Mouse (Mus musculus): Measurements from ENCODE around the gene Rbbp8nl. TPM values are rescaled to one million over a fixed set of nuclear protein-coding genes. Genes with fewer than 3 reads are reported as not detected.

Rbbp8nl gene
- polyA plus RNA-seq, 1 experiment from 2014 or later: not detected

DNA sequence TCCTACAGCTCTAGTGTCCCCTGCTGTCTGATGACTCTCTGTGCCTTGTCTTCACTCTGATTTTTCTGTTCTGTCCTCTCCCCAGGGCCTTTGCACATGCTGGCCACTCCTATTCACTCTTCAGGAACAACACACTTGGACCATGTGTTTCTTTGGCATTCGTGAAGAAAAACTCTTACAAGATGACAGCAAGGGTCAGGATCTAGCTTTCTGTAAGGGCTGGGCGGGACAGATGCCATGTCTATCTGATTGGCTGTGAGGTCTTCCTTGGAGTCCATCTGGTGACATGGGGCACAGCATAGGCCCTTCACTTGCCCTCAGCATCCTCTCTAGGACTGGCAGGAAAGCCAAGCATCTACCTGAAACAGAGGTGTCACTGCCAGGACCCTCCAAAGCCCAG, 16.3 kb upstream of the Rbbp8nl start:
- Histone ChIP-seq H3K9ac (no peak overlapping the region), H3K27ac (replicated peaks) (no peak overlapping the region), H3K4me2 (no peak overlapping the region), H3K27me3 (no peaks in the 10 kb centered on the region), H3K36me3 (no peaks in the 10 kb centered on the region), H3K4me1 (replicated peaks) (no peaks in the 10 kb centered on the region), H3K4me3 (no peak overlapping the region), H3K9me3 (no peaks in the 10 kb centered on the region)
- no peak for ATAC-seq (ENCODE audit: low read depth)
- 75% methylated on average over 2 of the region's 2 CpGs for WGBS

DNA sequence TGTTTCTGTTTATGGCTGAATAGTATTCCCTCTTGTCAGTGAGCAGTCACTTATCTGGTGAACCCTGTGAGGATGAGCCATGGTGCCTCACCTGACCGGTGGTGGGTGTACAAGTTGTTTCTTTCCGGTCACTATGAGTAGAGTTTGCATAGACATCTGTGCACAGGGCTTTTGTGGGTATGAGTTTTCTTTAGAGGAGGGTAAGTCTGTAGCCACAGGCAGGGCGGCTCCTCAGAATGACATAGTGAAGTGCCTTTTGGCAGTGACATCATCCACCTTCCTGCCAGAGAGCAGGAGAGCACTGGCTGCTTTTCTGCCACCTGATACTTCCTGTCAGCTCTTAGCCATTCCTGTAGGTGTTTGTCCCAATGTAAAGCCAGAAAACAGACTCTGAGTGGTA, 15.8 kb upstream of the Rbbp8nl start:
- 85% methylated on average over 3 of the region's 3 CpGs for WGBS
- Histone ChIP-seq H3K4me3 (no peak overlapping the region), H3K9me3 (no peaks in the 10 kb centered on the region), H3K4me1 (replicated peaks) (no peaks in the 10 kb centered on the region), H3K27me3 (no peaks in the 10 kb centered on the region), H3K9ac (no peak overlapping the region), H3K4me2 (no peak overlapping the region), H3K27ac (replicated peaks) (no peak overlapping the region), H3K36me3 (no peaks in the 10 kb centered on the region)
- no peak for ATAC-seq (ENCODE audit: low read depth)

DNA sequence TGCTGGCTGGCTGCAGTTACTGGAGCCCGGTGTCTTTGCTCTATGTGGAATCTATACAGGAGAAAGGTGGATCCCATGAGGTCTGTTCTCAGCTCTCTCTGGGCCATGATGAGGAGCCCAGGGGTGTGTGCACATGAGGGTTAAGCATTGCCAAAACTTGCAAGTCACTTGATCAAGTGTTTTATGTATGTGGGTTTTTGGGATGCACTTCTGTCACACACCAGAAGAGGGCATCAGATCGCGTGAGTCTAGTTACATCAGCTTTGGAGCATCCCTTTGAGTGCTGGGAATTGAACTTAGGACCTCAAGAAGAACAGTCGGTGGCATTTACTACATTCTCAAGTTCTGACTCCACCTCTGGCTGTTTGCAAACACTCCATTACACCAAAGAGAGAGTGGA, 14.9 kb upstream of the Rbbp8nl start:
- Histone ChIP-seq H3K27me3 (no peaks in the 10 kb centered on the region), H3K9me3 (no peaks in the 10 kb centered on the region), H3K4me3 (no peak overlapping the region), H3K27ac (replicated peaks) (no peak overlapping the region), H3K4me1 (replicated peaks) (no peaks in the 10 kb centered on the region), H3K9ac (no peak overlapping the region), H3K4me2 (no peak overlapping the region), H3K36me3 (no peaks in the 10 kb centered on the region)
- no peak for ATAC-seq (ENCODE audit: low read depth)
- WGBS: 59% methylated on average over 4 of the region's 4 CpGs

DNA sequence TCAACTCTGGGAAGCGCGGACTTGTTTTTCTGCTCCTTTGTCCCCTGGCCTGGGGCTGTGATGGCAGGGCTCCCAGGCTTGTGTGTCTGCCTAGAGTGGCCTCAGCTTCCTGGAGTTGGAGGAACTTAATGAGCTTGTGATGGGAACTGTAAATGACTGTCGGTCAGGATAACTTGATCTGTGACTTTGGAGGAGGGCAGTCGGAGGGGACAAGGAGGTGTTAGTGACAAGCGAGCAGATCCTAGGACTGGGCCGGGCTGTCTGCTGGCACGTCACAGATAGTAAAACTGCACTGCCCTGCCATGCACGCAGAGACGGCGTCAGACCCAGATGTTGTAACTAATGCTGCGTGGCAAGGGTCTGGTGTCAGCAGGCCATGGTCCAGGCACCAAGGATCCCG, 13.8 kb upstream of the Rbbp8nl start:
- 86% methylated on average over 12 of the region's 12 CpGs for WGBS

DNA sequence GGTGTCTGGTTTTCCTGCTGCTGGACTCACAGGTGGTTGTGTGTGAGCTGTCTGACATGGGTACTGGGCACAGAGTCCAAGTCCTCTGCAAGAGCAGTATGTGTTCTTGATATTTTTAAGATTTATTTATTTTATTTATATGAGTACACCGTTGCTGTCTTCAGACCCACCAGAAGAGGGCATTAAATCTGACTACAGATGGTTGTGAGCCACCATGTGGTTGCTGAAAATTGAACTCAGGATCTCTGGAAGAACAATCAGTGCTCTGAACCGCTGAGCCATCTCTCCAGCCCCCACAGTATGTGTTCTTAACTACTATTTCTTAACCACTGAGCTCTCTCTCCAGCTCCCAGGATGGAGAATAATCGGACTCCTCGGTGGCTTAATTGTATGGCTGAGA, 12.5 kb upstream of the Rbbp8nl start:
- no peak overlapping the region for H3K4me3 ChIP-seq
- no peak for ATAC-seq (ENCODE audit: low read depth)
- H3K27me3 ChIP-seq: no peaks in the 10 kb centered on the region
- H3K36me3 ChIP-seq: no peaks in the 10 kb centered on the region
- no peaks in the 10 kb centered on the region for H3K4me1 ChIP-seq (replicated peaks)
- no peak overlapping the region for H3K4me2 ChIP-seq
- H3K9me3 ChIP-seq: no peaks in the 10 kb centered on the region
- H3K27ac ChIP-seq (replicated peaks): no peak overlapping the region
- H3K9ac ChIP-seq: no peak overlapping the region
- 76% methylated on average over 4 of the region's 4 CpGs for WGBS

More for the DNA sequence above, 13.8 kb upstream of the Rbbp8nl start:
- no peak for ATAC-seq (ENCODE audit: low read depth)
- Histone ChIP-seq H3K36me3 (no peaks in the 10 kb centered on the region), H3K9ac (no peak overlapping the region), H3K4me3 (no peak overlapping the region), H3K27ac (replicated peaks) (no peak overlapping the region), H3K4me1 (replicated peaks) (no peaks in the 10 kb centered on the region), H3K4me2 (no peak overlapping the region), H3K9me3 (no peaks in the 10 kb centered on the region), H3K27me3 (no peaks in the 10 kb centered on the region)

DNA sequence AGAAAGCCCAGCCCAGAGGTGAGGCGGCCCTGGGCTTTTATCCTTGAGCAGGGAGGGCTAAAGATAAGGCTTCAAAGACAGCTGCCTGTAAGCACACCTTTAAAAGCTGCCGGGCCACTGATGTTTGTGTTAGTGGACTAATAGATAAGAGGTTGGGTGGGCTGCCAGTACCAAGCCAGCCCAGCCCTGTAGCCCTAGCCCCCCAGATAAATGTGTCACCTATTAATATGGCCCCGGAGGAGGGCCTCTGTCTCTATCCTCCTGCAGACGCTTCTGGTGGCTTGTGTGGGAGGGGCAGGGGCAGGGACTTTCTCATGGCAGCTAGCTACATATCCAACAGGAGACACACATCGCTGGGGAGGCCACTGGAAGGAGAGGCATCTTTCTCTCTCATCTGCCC, 11.1 kb upstream of the Rbbp8nl start:
- WGBS: 63% methylated on average over 5 of the region's 5 CpGs
- Histone ChIP-seq H3K27ac (replicated peaks) (no peak overlapping the region), H3K9ac (no peak overlapping the region), H3K4me3 (no peak overlapping the region), H3K36me3 (no peaks in the 10 kb centered on the region), H3K4me2 (no peak overlapping the region), H3K4me1 (replicated peaks) (no peaks in the 10 kb centered on the region), H3K9me3 (no peaks in the 10 kb centered on the region), H3K27me3 (no peaks in the 10 kb centered on the region)
- no peak for ATAC-seq (ENCODE audit: low read depth)

DNA sequence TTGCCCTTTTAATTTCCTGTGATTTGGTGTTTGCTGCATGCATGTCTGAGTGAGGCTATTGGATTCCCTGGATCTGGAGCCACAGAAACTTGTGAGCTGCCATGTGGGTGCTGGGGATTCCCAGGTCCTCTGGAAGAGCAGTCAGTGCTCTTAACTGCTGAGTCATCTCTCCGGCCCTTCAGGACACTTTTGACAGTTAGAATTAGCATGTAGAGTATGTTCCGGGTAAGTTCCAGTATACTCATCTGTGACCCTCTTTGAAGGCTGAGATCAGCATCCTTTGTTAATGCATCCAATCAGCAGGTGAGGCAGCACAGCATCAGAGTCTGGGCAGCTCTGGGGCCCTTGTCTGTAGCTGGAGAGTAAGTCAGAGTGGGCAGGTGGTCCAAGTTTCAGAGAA, 10.6 kb upstream of the Rbbp8nl start:
- Histone ChIP-seq H3K36me3 (no peaks in the 10 kb centered on the region), H3K4me2 (no peak overlapping the region), H3K9me3 (no peaks in the 10 kb centered on the region), H3K27ac (replicated peaks) (no peak overlapping the region), H3K9ac (no peak overlapping the region), H3K4me1 (replicated peaks) (no peaks in the 10 kb centered on the region), H3K4me3 (no peak overlapping the region), H3K27me3 (no peaks in the 10 kb centered on the region)
- no peak for ATAC-seq (ENCODE audit: low read depth)
- WGBS: 88% methylated on average over 2 of the region's 2 CpGs

GRCm38 (mm10) chr2:180292906-180293305, 3.2 kb upstream of the Rbbp8nl start:
- Histone ChIP-seq H3K9ac (no peak overlapping the region), H3K27me3 (no peaks in the 10 kb centered on the region), H3K4me1 (replicated peaks) (no peaks in the 10 kb centered on the region), H3K4me3 (no peak overlapping the region), H3K36me3 (no peaks in the 10 kb centered on the region), H3K9me3 (no peaks in the 10 kb centered on the region), H3K27ac (replicated peaks) (no peak overlapping the region), H3K4me2 (no peak overlapping the region)
- no peak for ATAC-seq (ENCODE audit: low read depth)
- 77% methylated on average over 8 of the region's 8 CpGs for WGBS

- no peak overlapping the region for H3K9ac ChIP-seq
- H3K4me3 ChIP-seq: no peak overlapping the region
- no peaks in the 10 kb centered on the region for H3K36me3 ChIP-seq
- no peaks in the 10 kb centered on the region for H3K9me3 ChIP-seq
- WGBS: 79% methylated on average over 4 of the region's 4 CpGs
- H3K27me3 ChIP-seq: no peaks in the 10 kb centered on the region
- H3K4me1 ChIP-seq (replicated peaks): no peaks in the 10 kb centered on the region
- H3K27ac ChIP-seq (replicated peaks): no peak overlapping the region
- no peak overlapping the region for H3K4me2 ChIP-seq
- no peak for ATAC-seq (ENCODE audit: low read depth)
Observed at GRCm38 (mm10) chr2:180292026-180292425, 2.3 kb upstream of the Rbbp8nl start.

GRCm38 (mm10) chr2:180291566-180291965, 1.9 kb upstream of the Rbbp8nl start:
- 88% methylated on average over 5 of the region's 5 CpGs for WGBS
- H3K4me3 ChIP-seq: no peak overlapping the region
- no peaks in the 10 kb centered on the region for H3K36me3 ChIP-seq
- H3K4me1 ChIP-seq (replicated peaks): no peaks in the 10 kb centered on the region
- H3K4me2 ChIP-seq: no peak overlapping the region
- H3K9ac ChIP-seq: no peak overlapping the region
- H3K9me3 ChIP-seq: no peaks in the 10 kb centered on the region
- no peak overlapping the region for H3K27ac ChIP-seq (replicated peaks)
- H3K27me3 ChIP-seq: no peaks in the 10 kb centered on the region
- ATAC-seq (ENCODE audit: low read depth): no peak

DNA sequence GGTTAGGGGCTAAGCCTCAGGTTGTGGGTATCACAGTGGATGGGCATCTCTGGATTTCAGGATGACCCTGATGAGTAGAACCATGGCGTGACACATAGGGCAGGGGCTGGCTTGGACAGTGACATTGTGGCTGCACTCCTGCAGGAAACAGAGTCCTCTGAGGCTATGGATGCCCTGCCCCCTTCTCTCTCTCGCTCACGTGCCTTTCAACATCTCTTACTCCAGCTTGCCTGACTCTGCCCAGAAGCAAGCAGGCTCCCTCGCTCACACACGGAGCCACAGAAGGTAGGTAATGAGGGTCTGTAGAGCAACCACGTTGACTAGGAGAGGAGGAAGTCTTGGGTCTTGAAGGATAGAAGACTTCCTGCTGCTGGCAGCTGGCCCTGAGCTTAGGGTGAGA, 824 bp upstream of the Rbbp8nl start:
- no peaks in the 10 kb centered on the region for H3K9me3 ChIP-seq
- H3K4me2 ChIP-seq: no peak overlapping the region
- no peak overlapping the region for H3K27ac ChIP-seq (replicated peaks)
- H3K4me1 ChIP-seq (replicated peaks): no peaks in the 10 kb centered on the region
- no peak overlapping the region for H3K9ac ChIP-seq
- H3K4me3 ChIP-seq: no peak overlapping the region
- no peak for ATAC-seq (ENCODE audit: low read depth)
- no peaks in the 10 kb centered on the region for H3K36me3 ChIP-seq
- 73% methylated on average over 6 of the region's 6 CpGs for WGBS
- H3K27me3 ChIP-seq: no peaks in the 10 kb centered on the region

DNA sequence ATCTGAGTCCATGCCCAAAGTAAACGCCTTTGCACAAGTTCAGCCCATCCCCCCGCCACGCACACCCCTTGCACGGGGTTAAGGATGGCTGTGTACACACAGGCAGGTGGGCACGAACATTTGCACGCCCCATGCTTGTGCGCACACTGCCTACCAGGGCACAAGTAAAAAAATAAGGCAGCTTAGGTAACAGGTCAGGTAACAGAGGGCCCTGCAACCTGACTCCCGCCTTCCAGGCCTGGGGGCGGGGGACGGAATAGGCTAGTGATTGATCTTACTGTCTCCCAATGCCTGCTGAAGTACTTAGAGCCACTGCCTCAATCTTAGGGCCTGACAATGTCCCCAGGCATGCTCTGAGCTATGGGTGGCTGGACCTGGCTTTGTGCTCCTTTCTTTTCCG, 713 bp downstream of the Rbbp8nl start:
- WGBS: 50% methylated on average over 11 of the region's 11 CpGs
- H3K9ac ChIP-seq: no peak overlapping the region
- no peaks in the 10 kb centered on the region for H3K9me3 ChIP-seq
- no peaks in the 10 kb centered on the region for H3K4me1 ChIP-seq (replicated peaks)
- no peak for ATAC-seq (ENCODE audit: low read depth)
- H3K36me3 ChIP-seq: no peaks in the 10 kb centered on the region
- no peak overlapping the region for H3K4me2 ChIP-seq
- H3K27me3 ChIP-seq: no peaks in the 10 kb centered on the region
- no peak overlapping the region for H3K27ac ChIP-seq (replicated peaks)
- no peak overlapping the region for H3K4me3 ChIP-seq

- Histone ChIP-seq H3K9me3 (no peaks in the 10 kb centered on the region), H3K4me1 (replicated peaks) (0 out of 2 replicates have a peak, but pooled peaks cover 3% of the 10 kb centered on the region), H3K4me2 (no peak overlapping the region), H3K9ac (no peak overlapping the region), H3K27me3 (peaks cover 12% of the 10 kb centered on the region), H3K36me3 (no peaks in the 10 kb centered on the region), H3K4me3 (no peak overlapping the region), H3K27ac (replicated peaks) (no peak overlapping the region)
- no peak for ATAC-seq (ENCODE audit: low read depth)
- 81% methylated on average over 8 of the region's 8 CpGs for WGBS
Observed at GRCm38 (mm10) chr2:180279321-180279720, 10.4 kb downstream of the Rbbp8nl start.

All from neural tube, embryonic 13.5 days (tissue).